Mouse (Mus musculus): ENCODE measurements around the gene Ece1. TPM values are rescaled to one million over a fixed set of nuclear protein-coding genes. Genes with fewer than 3 reads are reported as not detected.
"Not testable (repeated sequence)": the region's sequence is repeated elsewhere in the genome, so short reads cannot be mapped to it uniquely, and the experiment has no call there.

Ece1 gene
- polyA plus RNA-seq, 1 experiment, result 6.0 TPM

DNA sequence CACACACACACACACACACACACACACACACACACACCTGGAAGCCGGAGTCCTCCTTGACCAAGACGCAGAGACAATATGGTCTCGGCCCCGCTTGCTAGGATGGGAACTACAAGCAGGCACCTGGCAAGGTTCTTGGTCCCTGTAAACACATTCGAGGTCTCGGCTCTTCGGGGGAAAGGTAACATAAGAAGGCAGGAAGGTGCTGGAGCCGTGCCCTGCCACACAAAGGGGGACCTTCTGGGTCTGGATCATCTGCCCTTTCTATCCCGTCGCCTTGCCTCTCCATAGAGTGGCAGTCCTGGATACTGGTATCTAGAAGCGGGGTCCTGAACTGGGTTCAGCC is 102.5 kb downstream of the Ece1 start:
- no peak for TF ChIP-seq POLR2A (IDR thresholded peaks at IDR 0.05; ENCODE audit: control insufficient read depth, low read depth, low read length)
- TF ChIP-seq CTCF (IDR thresholded peaks at IDR 0.05; ENCODE audit: control insufficient read depth, insufficient read depth, insufficient replicate concordance, low read depth, low read length), result no peak
- H3K27me3 ChIP-seq (ENCODE audit: control insufficient read depth, insufficient read depth, low read length), result no peaks in the 10 kb centered on the region
- no peaks in the 10 kb centered on the region for H3K36me3 ChIP-seq (ENCODE audit: control insufficient read depth, insufficient read depth, low read length)
- H3K27ac ChIP-seq (ENCODE audit: control insufficient read depth, insufficient read depth, low read depth, low read length), result no peak overlapping the region
- H3K4me1 ChIP-seq (ENCODE audit: control insufficient read depth, insufficient read depth, low read length), result no peaks in the 10 kb centered on the region
- no peak overlapping the region for H3K4me3 ChIP-seq (ENCODE audit: control insufficient read depth, low read depth, low read length)

DNA sequence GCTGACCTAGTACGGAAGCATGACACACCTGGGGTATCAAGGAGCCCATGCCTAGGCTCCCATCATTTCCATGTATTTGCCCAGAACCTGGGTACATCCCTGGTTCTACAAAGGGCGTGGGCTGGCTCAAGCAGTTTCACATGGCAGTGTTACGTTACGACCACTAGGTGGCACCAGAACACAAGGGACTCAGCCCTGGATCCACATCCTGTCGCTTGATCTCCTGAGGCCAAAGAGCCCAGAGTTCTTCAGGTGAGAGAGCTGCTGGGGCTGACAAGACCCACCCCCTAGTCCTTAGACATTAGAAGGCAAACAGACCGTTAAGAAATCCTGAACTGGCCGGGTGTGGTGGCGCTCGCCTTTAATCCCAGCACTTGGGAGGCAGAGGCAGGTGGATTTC is 106.2 kb downstream of the Ece1 start:
- Histone ChIP-seq H3K4me1 (ENCODE audit: control insufficient read depth, insufficient read depth, low read length) (no peaks in the 10 kb centered on the region), H3K4me3 (ENCODE audit: control insufficient read depth, low read depth, low read length) (no peak overlapping the region), H3K27ac (ENCODE audit: control insufficient read depth, insufficient read depth, low read depth, low read length) (no peak overlapping the region), H3K27me3 (ENCODE audit: control insufficient read depth, insufficient read depth, low read length) (no peaks in the 10 kb centered on the region), H3K36me3 (ENCODE audit: control insufficient read depth, insufficient read depth, low read length) (no peaks in the 10 kb centered on the region)
- TF ChIP-seq CTCF (IDR thresholded peaks at IDR 0.05; ENCODE audit: control insufficient read depth, insufficient read depth, insufficient replicate concordance, low read depth, low read length) (peak; percentile 99), POLR2A (IDR thresholded peaks at IDR 0.05; ENCODE audit: control insufficient read depth, low read depth, low read length) (no peak)

DNA sequence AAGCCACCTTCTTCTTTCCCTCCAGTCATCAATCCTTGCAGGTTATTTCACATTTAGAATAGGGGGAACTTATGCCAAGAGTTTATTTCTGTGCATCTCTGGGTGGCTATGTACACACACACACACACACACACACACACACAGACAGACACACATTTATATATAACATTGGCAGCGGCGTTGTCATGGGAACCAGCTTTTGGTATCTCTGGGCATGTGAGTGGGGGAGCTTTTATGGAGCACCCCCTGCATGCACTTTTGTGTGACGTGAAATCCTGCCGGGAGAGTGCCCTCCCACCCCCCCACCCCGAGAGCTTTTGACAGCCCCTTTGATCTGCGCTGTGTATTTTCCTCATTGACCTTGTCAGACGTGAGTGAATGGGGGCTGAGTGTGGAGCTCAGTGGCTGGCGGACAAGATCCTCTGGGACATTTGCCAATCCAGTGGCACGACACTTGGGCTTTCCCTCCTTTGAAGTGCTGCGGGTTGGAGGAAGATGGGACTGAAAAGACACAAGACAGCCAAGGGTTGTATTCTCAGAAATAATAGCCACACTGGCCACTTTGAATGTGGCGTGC is 108.7 kb downstream of the Ece1 start:
- not testable (repeated sequence) for H3K27ac ChIP-seq (ENCODE audit: control insufficient read depth, insufficient read depth, low read depth, low read length); H3K4me1 ChIP-seq (ENCODE audit: control insufficient read depth, insufficient read depth, low read length); H3K36me3 ChIP-seq (ENCODE audit: control insufficient read depth, insufficient read depth, low read length); H3K4me3 ChIP-seq (ENCODE audit: control insufficient read depth, low read depth, low read length); H3K27me3 ChIP-seq (ENCODE audit: control insufficient read depth, insufficient read depth, low read length)

DNA sequence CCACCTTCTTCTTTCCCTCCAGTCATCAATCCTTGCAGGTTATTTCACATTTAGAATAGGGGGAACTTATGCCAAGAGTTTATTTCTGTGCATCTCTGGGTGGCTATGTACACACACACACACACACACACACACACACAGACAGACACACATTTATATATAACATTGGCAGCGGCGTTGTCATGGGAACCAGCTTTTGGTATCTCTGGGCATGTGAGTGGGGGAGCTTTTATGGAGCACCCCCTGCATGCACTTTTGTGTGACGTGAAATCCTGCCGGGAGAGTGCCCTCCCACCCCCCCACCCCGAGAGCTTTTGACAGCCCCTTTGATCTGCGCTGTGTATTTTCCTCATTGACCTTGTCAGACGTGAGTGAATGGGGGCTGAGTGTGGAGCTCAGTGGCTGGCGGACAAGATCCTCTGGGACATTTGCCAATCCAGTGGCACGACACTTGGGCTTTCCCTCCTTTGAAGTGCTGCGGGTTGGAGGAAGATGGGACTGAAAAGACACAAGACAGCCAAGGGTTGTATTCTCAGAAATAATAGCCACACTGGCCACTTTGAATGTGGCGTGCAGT is 112.9 kb downstream of the Ece1 start:
- H3K4me3 ChIP-seq (ENCODE audit: control insufficient read depth, low read depth, low read length); H3K4me1 ChIP-seq (ENCODE audit: control insufficient read depth, insufficient read depth, low read length); H3K27me3 ChIP-seq (ENCODE audit: control insufficient read depth, insufficient read depth, low read length); H3K36me3 ChIP-seq (ENCODE audit: control insufficient read depth, insufficient read depth, low read length); H3K27ac ChIP-seq (ENCODE audit: control insufficient read depth, insufficient read depth, low read depth, low read length): not testable (repeated sequence)

DNA sequence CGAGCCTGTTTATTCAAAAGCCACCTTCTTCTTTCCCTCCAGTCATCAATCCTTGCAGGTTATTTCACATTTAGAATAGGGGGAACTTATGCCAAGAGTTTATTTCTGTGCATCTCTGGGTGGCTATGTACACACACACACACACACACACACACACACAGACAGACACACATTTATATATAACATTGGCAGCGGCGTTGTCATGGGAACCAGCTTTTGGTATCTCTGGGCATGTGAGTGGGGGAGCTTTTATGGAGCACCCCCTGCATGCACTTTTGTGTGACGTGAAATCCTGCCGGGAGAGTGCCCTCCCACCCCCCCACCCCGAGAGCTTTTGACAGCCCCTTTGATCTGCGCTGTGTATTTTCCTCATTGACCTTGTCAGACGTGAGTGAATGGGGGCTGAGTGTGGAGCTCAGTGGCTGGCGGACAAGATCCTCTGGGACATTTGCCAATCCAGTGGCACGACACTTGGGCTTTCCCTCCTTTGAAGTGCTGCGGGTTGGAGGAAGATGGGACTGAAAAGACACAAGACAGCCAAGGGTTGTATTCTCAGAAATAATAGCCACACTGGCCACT is 117.1 kb downstream of the Ece1 start:
- not testable (repeated sequence) for H3K27ac ChIP-seq (ENCODE audit: control insufficient read depth, insufficient read depth, low read depth, low read length); H3K27me3 ChIP-seq (ENCODE audit: control insufficient read depth, insufficient read depth, low read length)

DNA sequence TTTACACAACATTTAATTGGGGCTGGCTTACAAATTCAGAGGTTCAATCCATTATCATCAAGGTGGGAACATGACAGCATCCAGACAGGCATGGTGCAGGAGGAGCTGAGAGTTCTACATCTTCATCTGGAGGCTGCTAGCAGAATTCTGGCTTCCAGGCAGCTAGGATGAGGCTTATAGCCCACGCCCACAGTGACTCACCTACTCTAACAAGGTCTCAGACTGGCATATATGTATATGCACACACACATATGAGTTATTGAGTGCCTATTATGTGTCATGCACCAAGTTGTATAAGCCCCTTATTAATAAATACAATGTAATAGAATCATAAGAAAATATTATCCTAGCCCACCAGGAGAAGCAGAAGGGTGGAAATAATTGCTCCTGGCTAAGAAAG is 120.8 kb downstream of the Ece1 start:
- H3K36me3 ChIP-seq (ENCODE audit: control insufficient read depth, insufficient read depth, low read length), result no peaks in the 10 kb centered on the region
- H3K27me3 ChIP-seq (ENCODE audit: control insufficient read depth, insufficient read depth, low read length), result no peaks in the 10 kb centered on the region
- no peak overlapping the region for H3K27ac ChIP-seq (ENCODE audit: control insufficient read depth, insufficient read depth, low read depth, low read length)
- TF ChIP-seq CTCF (IDR thresholded peaks at IDR 0.05; ENCODE audit: control insufficient read depth, insufficient read depth, insufficient replicate concordance, low read depth, low read length) (no peak), POLR2A (IDR thresholded peaks at IDR 0.05; ENCODE audit: control insufficient read depth, low read depth, low read length) (no peak)
- H3K4me1 ChIP-seq (ENCODE audit: control insufficient read depth, insufficient read depth, low read length), result no peaks in the 10 kb centered on the region
- H3K4me3 ChIP-seq (ENCODE audit: control insufficient read depth, low read depth, low read length), result no peak overlapping the region

More for the DNA sequence above, 117.1 kb downstream of the Ece1 start:
- H3K4me1 ChIP-seq (ENCODE audit: control insufficient read depth, insufficient read depth, low read length); H3K36me3 ChIP-seq (ENCODE audit: control insufficient read depth, insufficient read depth, low read length); H3K4me3 ChIP-seq (ENCODE audit: control insufficient read depth, low read depth, low read length): not testable (repeated sequence)

DNA sequence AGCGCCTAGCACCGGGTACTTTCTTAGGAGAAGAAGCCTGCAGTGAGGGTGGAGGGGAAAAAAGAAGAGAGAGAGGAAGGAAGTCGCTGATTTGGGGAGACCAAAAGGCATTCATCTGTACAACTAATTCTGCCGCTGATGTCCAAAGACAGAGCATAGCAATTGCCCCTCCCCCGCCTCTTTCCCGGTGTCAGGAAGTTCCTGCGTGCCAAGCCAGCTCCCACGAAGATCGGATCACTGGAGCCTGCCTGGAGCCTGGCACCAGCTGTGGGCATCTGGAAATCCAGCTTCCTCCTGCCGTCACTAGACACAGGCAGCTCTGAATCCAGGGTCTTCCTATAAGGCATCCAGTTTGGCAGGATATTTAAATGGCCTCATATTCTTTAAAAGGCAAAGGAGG is 122.2 kb downstream of the Ece1 start:
- Histone ChIP-seq H3K4me3 (ENCODE audit: control insufficient read depth, low read depth, low read length) (no peak overlapping the region), H3K27me3 (ENCODE audit: control insufficient read depth, insufficient read depth, low read length) (no peaks in the 10 kb centered on the region), H3K4me1 (ENCODE audit: control insufficient read depth, insufficient read depth, low read length) (no peaks in the 10 kb centered on the region), H3K27ac (ENCODE audit: control insufficient read depth, insufficient read depth, low read depth, low read length) (no peak overlapping the region), H3K36me3 (ENCODE audit: control insufficient read depth, insufficient read depth, low read length) (no peaks in the 10 kb centered on the region)
- TF ChIP-seq POLR2A (IDR thresholded peaks at IDR 0.05; ENCODE audit: control insufficient read depth, low read depth, low read length), result no peak
- no peak for TF ChIP-seq CTCF (IDR thresholded peaks at IDR 0.05; ENCODE audit: control insufficient read depth, insufficient read depth, insufficient replicate concordance, low read depth, low read length)

DNA sequence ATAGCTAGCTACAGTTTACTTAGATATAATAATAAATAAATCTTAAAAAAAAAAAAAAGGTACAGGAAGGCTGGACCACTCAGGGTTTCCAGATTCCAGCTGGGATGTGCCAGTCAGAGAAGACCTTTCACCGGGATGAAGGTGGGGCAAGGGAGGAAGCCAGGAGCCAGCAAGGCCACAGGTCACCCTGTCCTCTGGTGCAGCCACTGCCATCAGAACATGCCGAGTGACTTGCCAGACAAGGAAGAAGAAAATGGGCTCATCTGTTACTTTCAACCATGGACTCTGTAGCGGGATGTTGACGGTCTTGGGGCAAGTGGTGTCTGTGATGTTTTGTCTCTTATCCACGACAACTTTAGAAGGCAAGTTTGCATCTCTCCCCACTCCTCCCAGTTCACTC is 122.7 kb downstream of the Ece1 start:
- no peaks in the 10 kb centered on the region for H3K27me3 ChIP-seq (ENCODE audit: control insufficient read depth, insufficient read depth, low read length)
- H3K27ac ChIP-seq (ENCODE audit: control insufficient read depth, insufficient read depth, low read depth, low read length), result no peak overlapping the region
- no peaks in the 10 kb centered on the region for H3K36me3 ChIP-seq (ENCODE audit: control insufficient read depth, insufficient read depth, low read length)
- TF ChIP-seq POLR2A (IDR thresholded peaks at IDR 0.05; ENCODE audit: control insufficient read depth, low read depth, low read length) (no peak), CTCF (IDR thresholded peaks at IDR 0.05; ENCODE audit: control insufficient read depth, insufficient read depth, insufficient replicate concordance, low read depth, low read length) (no peak)
- no peaks in the 10 kb centered on the region for H3K4me1 ChIP-seq (ENCODE audit: control insufficient read depth, insufficient read depth, low read length)
- H3K4me3 ChIP-seq (ENCODE audit: control insufficient read depth, low read depth, low read length), result no peak overlapping the region

Data from testis, adult 2 months (tissue).